8 mouse cellular contexts compared by ENCODE assay signal in genomic region chr12:4038061-4039041, GRCm38 (mm10). TPM values are rescaled to one million over a fixed set of nuclear protein-coding genes. Genes with fewer than 3 reads are reported as not detected.
A peak's percentile ranks its signal among the peaks of the same experiment; 100 is the strongest.
DNase-seq lines count a peak whose midpoint lies in the region; ATAC-seq and TF ChIP-seq lines count a peak whose summit lies in the region.

Gene Efr3b, minus strand, starts transcription at chr12:4038915.

- H3K4me3 ChIP-seq in hindbrain, postnatal 0 days (ENCODE audit: low read length), result peak within 1 kb of the TSS; percentile 91

- DNase-seq in ZHBTc4 (ENCODE audit: low read depth, low spot score), result peak; percentile 96
- DNase-seq in gastrocnemius, postnatal 10 days, result peak; percentile 74
- DNase-seq in hindbrain, postnatal 0 days (ENCODE audit: low spot score), result peak; percentile 94
- peak; percentile 74 for DNase-seq in left cerebral cortex, adult 11 months (ENCODE audit: low spot score)
- peak; percentile 80 for DNase-seq in lung, postnatal 25 days (ENCODE audit: low spot score)
- peak; percentile 92 for DNase-seq in retina, postnatal 1 day
- peak; percentile 86 for DNase-seq in thymus, postnatal 4 days

- no peaks in the 10 kb centered on the region for H3K27me3 ChIP-seq in hindbrain, postnatal 0 days (ENCODE audit: insufficient read depth, low read length)

- WGBS in hindbrain, postnatal 0 days, result under 1% methylated on average over 72 of the region's 78 CpGs

- no peaks in the 10 kb centered on the region for H3K9me3 ChIP-seq in hindbrain, postnatal 0 days (ENCODE audit: low read length)

- peak within 1 kb of the TSS; percentile 89 for H3K9ac ChIP-seq in hindbrain, postnatal 0 days (replicated peaks; ENCODE audit: low read length)

- H3K36me3 ChIP-seq in hindbrain, postnatal 0 days (ENCODE audit: insufficient read depth, low read length), result no peaks in the 10 kb centered on the region

- peak; percentile 74 for ATAC-seq in common myeloid progenitor, adult 5-6 weeks (replicated peaks; ENCODE audit: low read depth, poor library complexity, severe bottlenecking)
- ATAC-seq in hindbrain, postnatal 0 days, result peak; percentile 93

- peaks cover 16% of the 10 kb centered on the region for H3K4me1 ChIP-seq in hindbrain, postnatal 0 days (ENCODE audit: insufficient read depth, low read length)

- H3K4me2 ChIP-seq in hindbrain, postnatal 0 days (ENCODE audit: low read depth, low read length), result peak within 1 kb of the TSS; percentile 79

- H3K27ac ChIP-seq in hindbrain, postnatal 0 days, result peak within 1 kb of the TSS; percentile 85

- peak; percentile 30 for TF ChIP-seq CTCF in hindbrain, postnatal 0 days (IDR thresholded peaks at IDR 0.05; ENCODE audit: low read depth)

RNA-seq across cellular contexts. Expression of gene Efr3b, which starts in this region (rescaled TPM):
- total RNA-seq in common myeloid progenitor, adult 5-6 weeks (2017), result 1.3 and 1.4 TPM in 2 replicates
- total RNA-seq in gastrocnemius, postnatal 10 days (2021), result 1 to 10 TPM; 5.8 to 7.2 TPM
- 159 and 174 TPM in 2 replicates for total RNA-seq in hindbrain, postnatal 0 days (2014; rRNA removed)
- polyA plus RNA-seq in hindbrain, postnatal 0 days (2015; fragmentation: Nextera tagmentation; extraction: Ambion mirVana), result 26.1 and 29.0 TPM in 2 replicates

Comparison
In these comparisons a context has a peak if more than half of its experiments do, and no peak if none do; other contexts are left out.
1. Peak in every context shown above with its lines: DNase-seq, ATAC-seq, H3K4me3 ChIP-seq and H3K27ac ChIP-seq.
2. RNA of gene Efr3b (total RNA-seq): 159 to 174 TPM in hindbrain, postnatal 0 days; 5.8 to 7.2 TPM in gastrocnemius, postnatal 10 days and 1.3 to 1.4 TPM in common myeloid progenitor, adult 5-6 weeks; every median in the first group is over 10 times any median in the second.